Mouse (Mus musculus) intestine, postnatal 0 days (tissue): ENCODE results near the gene Grin2b. TPM values are rescaled to one million over a fixed set of nuclear protein-coding genes. Genes with fewer than 3 reads are reported as not detected.

Source experiments
- ATAC-seq: fragments of 200-750 bp; cut with Nextera tagmentation; 2 replicates; pipeline ENCODE4 v1.8.0; 2017; ENCODE audit warnings: mild to moderate bottlenecking, moderate TSS enrichment, moderate library complexity
- H3K27ac ChIP-seq: fragments of 300-500 bp; sonication (generic); 2 replicates; pipeline ENCODE4 v1.5.1; 2014; ENCODE audit warnings: mild to moderate bottlenecking, low read depth, low read length, moderate library complexity
- H3K27me3 ChIP-seq: fragments of 300-500 bp; sonication (generic); replicated peaks from 2 replicates; pipeline ENCODE4 v1.6.1; 2014; ENCODE audit warnings: low read length, mixed read lengths; ENCODE audit not compliant: control insufficient read depth, insufficient read depth
- H3K36me3 ChIP-seq: fragments of 300-500 bp; sonication (generic); 2 replicates; pipeline ENCODE4 v1.6.1; 2014; ENCODE audit warnings: mild to moderate bottlenecking, moderate library complexity; ENCODE audit not compliant: control insufficient read depth, insufficient read depth
- H3K4me1 ChIP-seq: fragments of 300-500 bp; sonication (generic); replicated peaks from 2 replicates; pipeline ENCODE4 v1.6.1; 2014; ENCODE audit warnings: antibody characterized with exemption, low read length, mixed read lengths; ENCODE audit not compliant: control insufficient read depth, insufficient read depth
- H3K4me2 ChIP-seq: fragments of 300-500 bp; sonication (generic); replicated peaks from 2 replicates; pipeline ENCODE4 v1.6.1; 2014; ENCODE audit warnings: low read depth, mild to moderate bottlenecking, moderate library complexity
- H3K4me3 ChIP-seq: fragments of 300-500 bp; sonication (generic); 2 replicates; pipeline ENCODE4 v1.5.1; 2014; ENCODE audit warnings: low read depth, low read length
- H3K9ac ChIP-seq: fragments of 300-500 bp; sonication (generic); 2 replicates; pipeline ENCODE4 v1.6.1; 2014; ENCODE audit warnings: mild to moderate bottlenecking, low read depth, low read length
- H3K9me3 ChIP-seq: fragments of 300-500 bp; sonication (generic); 2 replicates; pipeline ENCODE4 v1.6.1; 2016; ENCODE audit warnings: mixed run types; ENCODE audit not compliant: control insufficient read depth
- CTCF ChIP-seq: sonication (generic); IDR thresholded peaks from 2 replicates; pipeline ENCODE4 v1.5.1; 2016; ENCODE audit warnings: low read depth, mild to moderate bottlenecking, control low read depth, antibody characterized with exemption, moderate library complexity
- WGBS: fragments of 180-500 bp; shearing (Covaris S2); extraction: QIAGEN DNeasy Blood & Tissue Kit; methylation state at CpG from one replicate; pipeline ENCODE4 v1.1.7; 2014; 5-methylcytosine and 5-hydroxymethylcytosine counted together
- polyA plus RNA-seq: library from polyadenylated mRNA; unstranded; fragments of >200 nt; fragmentation: Nextera tagmentation; extraction: Ambion mirVana; gene quantifications from 2 replicates; pipeline ENCODE4 v1.2.1, GENCODE M21; 2015

Gene Grin2b
- polyA plus RNA-seq, 1 experiment from 2014 or later = not detected

DNA sequence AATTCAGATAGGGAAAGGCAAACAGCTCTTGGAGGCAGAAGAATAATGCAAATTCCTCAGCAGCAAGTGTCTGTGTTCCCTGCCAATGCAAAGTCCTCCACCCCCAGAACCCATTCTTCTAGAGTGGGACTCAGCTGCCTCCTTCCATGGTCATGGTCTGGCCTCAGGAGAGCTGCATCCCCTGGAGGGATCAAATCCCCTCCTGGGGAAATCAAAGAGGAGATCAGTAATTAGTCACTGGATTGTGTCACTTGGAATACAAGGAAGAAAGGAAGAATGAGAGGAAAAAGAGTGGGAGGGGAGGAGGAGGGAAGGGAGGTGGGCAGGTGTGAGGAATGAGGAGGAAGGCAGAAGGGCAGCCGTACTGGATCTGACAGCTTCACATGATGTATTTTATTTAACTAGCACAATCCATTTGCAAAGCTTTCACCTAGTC, 278.5 kb downstream of the Grin2b start:
- TF ChIP-seq CTCF = no peak
- no peak overlapping the region for H3K4me2 ChIP-seq
- no peak for ATAC-seq
- no peak overlapping the region for H3K4me3 ChIP-seq
- no peak overlapping the region for H3K9ac ChIP-seq
- H3K36me3 ChIP-seq = no peaks in the 10 kb centered on the region
- no peak overlapping the region for H3K27ac ChIP-seq
- WGBS = 21% methylated on average over 1 of the region's 1 CpGs
- no peaks in the 10 kb centered on the region for H3K4me1 ChIP-seq
- no peaks in the 10 kb centered on the region for H3K27me3 ChIP-seq
- H3K9me3 ChIP-seq = no peaks in the 10 kb centered on the region

DNA sequence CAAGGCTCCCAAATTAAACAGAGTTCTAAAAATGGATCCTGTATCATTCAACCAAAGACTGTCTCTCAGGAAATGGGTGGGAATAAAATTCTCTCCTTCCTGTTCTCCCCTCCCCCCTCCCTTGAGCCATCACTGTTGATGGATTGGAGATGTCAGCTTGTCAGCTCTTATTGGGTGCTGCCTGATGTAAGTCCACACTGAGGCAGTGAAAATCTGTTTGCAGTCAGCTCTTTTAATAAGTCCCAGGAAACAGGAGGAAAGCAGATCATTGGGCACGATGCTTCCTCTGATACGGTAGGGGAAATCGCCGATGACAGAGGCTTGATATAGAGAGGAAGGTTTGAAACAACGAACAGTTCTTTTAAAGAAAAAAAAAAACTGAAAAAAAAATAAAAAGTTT, 290.7 kb downstream of the Grin2b start:
- H3K36me3 ChIP-seq = no peaks in the 10 kb centered on the region
- H3K4me2 ChIP-seq = no peak overlapping the region
- WGBS = 80% methylated on average over 5 of the region's 5 CpGs
- no peak overlapping the region for H3K9ac ChIP-seq
- H3K9me3 ChIP-seq = no peaks in the 10 kb centered on the region
- no peaks in the 10 kb centered on the region for H3K27me3 ChIP-seq
- H3K4me3 ChIP-seq = no peak overlapping the region
- no peaks in the 10 kb centered on the region for H3K4me1 ChIP-seq
- no peak for ATAC-seq
- TF ChIP-seq CTCF = no peak
- no peak overlapping the region for H3K27ac ChIP-seq

DNA sequence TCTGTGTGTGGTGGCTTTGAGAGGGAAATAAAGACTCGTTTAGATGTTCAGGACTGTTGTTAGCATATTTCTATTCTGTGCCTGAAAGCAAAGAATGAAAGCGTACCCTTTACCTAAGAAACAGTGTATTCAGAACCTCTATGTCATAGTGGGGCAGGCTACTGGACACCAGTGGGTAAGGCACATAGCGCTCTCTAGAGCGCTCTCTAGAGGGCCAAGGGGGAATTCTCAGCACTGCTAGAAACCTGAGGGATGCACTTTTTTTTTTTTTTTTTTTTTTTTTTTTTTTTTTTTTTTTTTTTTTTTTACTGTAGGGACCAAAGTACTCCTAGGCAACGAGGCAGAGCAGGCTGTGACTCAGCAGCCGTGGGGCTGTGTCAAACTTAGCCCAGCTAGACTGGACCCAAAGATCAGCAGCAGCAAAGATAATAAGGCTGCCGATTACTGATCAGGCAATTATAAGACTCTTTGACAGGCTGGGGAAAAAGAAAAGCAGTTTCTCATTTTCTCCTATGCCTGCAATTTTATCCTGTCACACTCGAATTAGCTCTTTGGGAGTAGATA, 297.1 kb downstream of the Grin2b start:
- WGBS = 59% methylated on average over 8 of the region's 8 CpGs
- Histone ChIP-seq H3K27ac (no peak overlapping the region), H3K9me3 (no peaks in the 10 kb centered on the region), H3K4me1 (no peaks in the 10 kb centered on the region), H3K4me3 (no peak overlapping the region), H3K9ac (no peak overlapping the region), H3K36me3 (no peaks in the 10 kb centered on the region), H3K4me2 (no peak overlapping the region), H3K27me3 (no peaks in the 10 kb centered on the region)
- ATAC-seq = 0 out of 2 replicates have a peak, but pooled peaks have one; percentile 53
- TF ChIP-seq CTCF = no peak

DNA sequence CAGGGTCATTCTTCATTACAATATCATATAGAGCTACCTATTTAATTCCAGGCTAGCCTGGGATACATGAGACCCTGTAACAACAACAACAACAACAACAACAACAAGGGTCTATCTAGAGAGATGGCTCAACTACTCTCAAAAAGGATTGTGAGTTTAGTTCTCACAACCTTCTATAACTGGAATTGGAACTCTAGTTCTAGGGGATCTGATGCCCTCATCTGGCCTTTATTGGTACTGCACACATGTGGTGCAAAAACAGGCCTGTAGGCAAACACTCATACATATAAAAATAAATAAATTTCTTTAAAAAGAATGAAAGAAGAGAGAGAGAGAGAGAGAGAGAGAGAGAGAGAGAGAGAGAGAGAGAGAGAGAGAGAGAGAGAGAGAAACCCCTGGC, 298.7 kb downstream of the Grin2b start:
- no peak overlapping the region for H3K4me2 ChIP-seq
- H3K4me3 ChIP-seq = no peak overlapping the region

DNA sequence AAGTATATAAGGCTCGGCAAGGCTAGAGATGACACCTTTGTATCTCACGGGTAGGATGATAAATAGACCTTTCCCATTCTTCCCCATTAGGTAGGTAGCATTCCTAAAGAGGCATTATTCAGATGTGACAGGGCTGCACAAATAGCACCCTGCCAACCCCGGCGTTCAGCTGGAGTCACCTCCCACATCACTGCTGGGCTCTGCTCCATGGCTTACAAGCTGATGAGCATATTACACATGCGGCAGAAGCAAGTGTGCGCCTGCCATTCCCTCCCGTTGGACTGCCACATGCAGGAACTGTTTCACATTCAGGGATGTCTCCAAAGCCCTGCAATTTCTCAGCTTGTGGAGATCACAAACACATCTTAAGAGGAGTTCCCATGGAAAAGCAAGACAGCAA, 307.5 kb downstream of the Grin2b start:
- WGBS = 79% methylated on average over 7 of the region's 7 CpGs
- Histone ChIP-seq H3K9me3 (no peaks in the 10 kb centered on the region), H3K4me1 (no peaks in the 10 kb centered on the region), H3K27me3 (no peaks in the 10 kb centered on the region), H3K4me2 (no peak overlapping the region), H3K36me3 (no peaks in the 10 kb centered on the region), H3K9ac (no peak overlapping the region), H3K4me3 (no peak overlapping the region), H3K27ac (no peak overlapping the region)
- no peak for TF ChIP-seq CTCF
- no peak for ATAC-seq

More for the DNA sequence above, 298.7 kb downstream of the Grin2b start:
- peak; percentile 18; the same call in 1 of the 2 replicates for TF ChIP-seq CTCF
- Histone ChIP-seq H3K27me3 (no peaks in the 10 kb centered on the region), H3K4me1 (no peaks in the 10 kb centered on the region), H3K27ac (no peak overlapping the region), H3K9me3 (no peaks in the 10 kb centered on the region), H3K9ac (no peak overlapping the region), H3K36me3 (no peaks in the 10 kb centered on the region)
- ATAC-seq = no peak

DNA sequence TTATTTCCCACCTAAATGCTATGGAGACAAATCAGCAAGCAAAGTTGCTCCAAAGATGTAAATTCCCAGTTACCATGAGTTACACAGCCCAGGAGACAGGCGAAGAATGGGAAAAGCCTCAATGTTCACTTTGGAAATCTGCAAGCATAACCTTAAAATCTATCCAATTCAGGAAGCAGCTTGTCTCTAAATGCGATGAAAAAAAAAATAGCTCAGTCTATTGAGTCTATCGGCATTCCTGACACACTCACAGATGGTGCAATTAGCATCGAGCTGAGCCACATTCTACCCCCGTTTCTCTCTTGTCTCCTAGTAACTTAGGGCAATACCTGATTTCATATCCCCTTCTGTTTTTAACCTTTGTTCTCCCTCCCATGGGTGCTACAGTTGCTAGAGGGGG, 309.3 kb downstream of the Grin2b start:
- 80% methylated on average over 5 of the region's 5 CpGs for WGBS
- no peaks in the 10 kb centered on the region for H3K9me3 ChIP-seq
- no peak overlapping the region for H3K4me3 ChIP-seq
- no peak for TF ChIP-seq CTCF
- no peaks in the 10 kb centered on the region for H3K4me1 ChIP-seq
- no peak overlapping the region for H3K27ac ChIP-seq
- no peak overlapping the region for H3K9ac ChIP-seq
- ATAC-seq = no peak
- H3K4me2 ChIP-seq = no peak overlapping the region
- no peaks in the 10 kb centered on the region for H3K27me3 ChIP-seq
- no peaks in the 10 kb centered on the region for H3K36me3 ChIP-seq

DNA sequence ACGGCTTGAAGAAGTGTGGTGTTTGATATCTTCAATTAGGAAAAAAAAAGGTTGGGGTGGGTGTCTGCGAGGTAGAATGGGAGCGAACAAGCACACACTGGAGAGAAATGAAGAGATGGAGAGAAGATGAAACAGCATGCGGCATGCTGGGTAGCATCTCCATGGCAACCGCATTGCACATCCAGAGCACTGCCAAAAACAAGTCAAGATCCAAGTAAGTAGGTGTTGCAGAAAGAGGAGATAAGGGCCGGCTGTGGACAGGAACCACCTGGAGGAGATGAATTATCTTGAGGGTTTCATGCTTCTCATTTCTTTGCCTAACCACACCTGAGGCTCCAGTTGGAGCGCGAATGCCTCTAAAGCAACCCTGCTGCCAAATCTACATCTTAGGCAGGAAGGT, 313.8 kb downstream of the Grin2b start:
- no peak overlapping the region for H3K4me2 ChIP-seq
- H3K9me3 ChIP-seq = no peaks in the 10 kb centered on the region
- no peak for TF ChIP-seq CTCF
- 55% methylated on average over 8 of the region's 8 CpGs for WGBS
- H3K4me3 ChIP-seq = no peak overlapping the region
- no peaks in the 10 kb centered on the region for H3K36me3 ChIP-seq
- ATAC-seq = no peak
- no peaks in the 10 kb centered on the region for H3K4me1 ChIP-seq
- no peaks in the 10 kb centered on the region for H3K27me3 ChIP-seq
- H3K9ac ChIP-seq = no peak overlapping the region
- no peak overlapping the region for H3K27ac ChIP-seq
